Mouse (Mus musculus): Measurements from ENCODE around the gene Plpp2.

The Plpp2 gene

GRCm38 (mm10) chr10:79531593-79531992 is 2.0 kb downstream of the Plpp2 start:
- no peak for ATAC-seq (ENCODE audit: insufficient number of reproducible peaks, low FRiP score, low TSS enrichment)

- no peak for ATAC-seq (ENCODE audit: insufficient number of reproducible peaks, low FRiP score, low TSS enrichment)
Observed at GRCm38 (mm10) chr10:79530721-79531120, 2.9 kb downstream of the Plpp2 start.

GRCm38 (mm10) chr10:79530241-79530640 is 3.4 kb downstream of the Plpp2 start:
- no peak for ATAC-seq (ENCODE audit: insufficient number of reproducible peaks, low FRiP score, low TSS enrichment)

- ATAC-seq (ENCODE audit: insufficient number of reproducible peaks, low FRiP score, low TSS enrichment) = no peak
Observed at GRCm38 (mm10) chr10:79528081-79528480, 5.5 kb downstream of the Plpp2 start.

GRCm38 (mm10) chr10:79527453-79527845 is 6.1 kb downstream of the Plpp2 start:
- ATAC-seq (ENCODE audit: insufficient number of reproducible peaks, low FRiP score, low TSS enrichment) = no peak

GRCm38 (mm10) chr10:79526661-79527452 is 6.7 kb downstream of the Plpp2 start:
- no peak for ATAC-seq (ENCODE audit: insufficient number of reproducible peaks, low FRiP score, low TSS enrichment)

GRCm38 (mm10) chr10:79525456-79526325 is 7.9 kb downstream of the Plpp2 start:
- ATAC-seq (ENCODE audit: insufficient number of reproducible peaks, low FRiP score, low TSS enrichment) = no peak

- no peak for ATAC-seq (ENCODE audit: insufficient number of reproducible peaks, low FRiP score, low TSS enrichment)
Observed at GRCm38 (mm10) chr10:79524433-79524832, 9.2 kb downstream of the Plpp2 start.

GRCm38 (mm10) chr10:79506709-79507108 is 26.9 kb downstream of the Plpp2 start:
- no peak for ATAC-seq (ENCODE audit: insufficient number of reproducible peaks, low FRiP score, low TSS enrichment)

GRCm38 (mm10) chr10:79502830-79503644 is 30.6 kb downstream of the Plpp2 start:
- ATAC-seq (ENCODE audit: insufficient number of reproducible peaks, low FRiP score, low TSS enrichment) = no peak

GRCm38 (mm10) chr10:79496701-79497288 is 36.8 kb downstream of the Plpp2 start:
- no peak for ATAC-seq (ENCODE audit: insufficient number of reproducible peaks, low FRiP score, low TSS enrichment)

GRCm38 (mm10) chr10:79495886-79496285 is 37.7 kb downstream of the Plpp2 start:
- no peak for ATAC-seq (ENCODE audit: insufficient number of reproducible peaks, low FRiP score, low TSS enrichment)

All from cerebellum, adult (tissue).